Mouse (Mus musculus): ENCODE results near the gene Samd4b.
"Not testable (repeated sequence)": the region's sequence is repeated elsewhere in the genome, so short reads cannot be mapped to it uniquely, and the experiment has no call there.

Gene Samd4b

GRCm38 (mm10) chr7:28560856-28561255 is 37.1 kb downstream of the Samd4b start:
- DNase-seq = no peak

- no peak for DNase-seq
Measured at GRCm38 (mm10) chr7:28558486-28558885, 39.5 kb downstream of the Samd4b start.

- no peak for DNase-seq
Measured at GRCm38 (mm10) chr7:28557708-28558107, 40.2 kb downstream of the Samd4b start.

GRCm38 (mm10) chr7:28557069-28557468 is 40.9 kb downstream of the Samd4b start:
- DNase-seq = no peak

- DNase-seq = no peak
Measured at GRCm38 (mm10) chr7:28555939-28556535, 41.9 kb downstream of the Samd4b start.

GRCm38 (mm10) chr7:28553076-28553475 is 44.9 kb downstream of the Samd4b start:
- no peak for DNase-seq

GRCm38 (mm10) chr7:28547628-28548027 is 50.3 kb downstream of the Samd4b start:
- DNase-seq = no peak

GRCm38 (mm10) chr7:28547154-28547553 is 50.8 kb downstream of the Samd4b start, which contains the start of gene Nccrp1:
Gene Nccrp1 (minus strand): TSS chr7:28547254.
- DNase-seq = no peak

- DNase-seq = no peak
Measured at GRCm38 (mm10) chr7:28546649-28547048, 51.3 kb downstream of the Samd4b start.

- no peak for DNase-seq
Measured at GRCm38 (mm10) chr7:28545891-28546210, 52.1 kb downstream of the Samd4b start.

- no peak for DNase-seq
Measured at GRCm38 (mm10) chr7:28545048-28545890, 52.7 kb downstream of the Samd4b start.

GRCm38 (mm10) chr7:28544051-28544601 is 53.8 kb downstream of the Samd4b start:
- no peak for DNase-seq

- no peak for DNase-seq
Measured at GRCm38 (mm10) chr7:28540526-28540925, 57.4 kb downstream of the Samd4b start, which contains the start of gene Sycn. Gene Sycn (plus strand): TSS chr7:28540885.

- DNase-seq = not testable (repeated sequence)
Measured at GRCm38 (mm10) chr7:28538886-28539285, 59.1 kb downstream of the Samd4b start.

- no peak for DNase-seq
Measured at GRCm38 (mm10) chr7:28532005-28532404, 65.9 kb downstream of the Samd4b start.

- DNase-seq = peak; percentile 34
Measured at GRCm38 (mm10) chr7:28527922-28528719, 69.8 kb downstream of the Samd4b start.

GRCm38 (mm10) chr7:28522536-28522935 is 75.4 kb downstream of the Samd4b start, which contains the start of gene Ifnl3:
Gene Ifnl3 (plus strand): TSS chr7:28522836.
- not testable (repeated sequence) for DNase-seq

GRCm38 (mm10) chr7:28511441-28511840 is 86.5 kb downstream of the Samd4b start:
- DNase-seq = no peak

- not testable (repeated sequence) for DNase-seq
Measured at GRCm38 (mm10) chr7:28510405-28510974, 87.5 kb downstream of the Samd4b start, which contains the start of gene Ifnl2. Gene Ifnl2 (minus strand): TSS chr7:28510455.

GRCm38 (mm10) chr7:28509121-28509520 is 88.8 kb downstream of the Samd4b start:
- DNase-seq = not testable (repeated sequence)

GRCm38 (mm10) chr7:28505585-28505984 is 92.4 kb downstream of the Samd4b start:
- DNase-seq = no peak

- no peak for DNase-seq
Measured at GRCm38 (mm10) chr7:28495426-28495825, 102.5 kb downstream of the Samd4b start.

GRCm38 (mm10) chr7:28492310-28492709 is 105.6 kb downstream of the Samd4b start:
- no peak for DNase-seq

Measured in layer of hippocampus, adult 9-11 months (tissue).